Mouse (Mus musculus) left cerebral cortex, postnatal 4 days (tissue): ENCODE data around the gene Rbm45. TPM values are rescaled to one million over a fixed set of nuclear protein-coding genes. Genes with fewer than 3 reads are reported as not detected.

Experiments
- total RNA-seq, 2 experiments: library from RNA; stranded (reverse); gene quantifications; 2 replicates each; pipeline ENCODE4 v1.2.3; 2021

The Rbm45 gene
- total RNA-seq, 2 experiments from 2014 or later: 39.9 to 42.5 TPM

Other genes with a start within 250 kb of the Rbm45 start
- gene Pde11a, start 31.2 kb upstream of the Rbm45 start, total RNA-seq: 1 to 10 TPM; 1.4 to 2.2 TPM
- not detected for gene Cyct, start 9.5 kb upstream of the Rbm45 start, total RNA-seq
- gene Osbpl6, start 36.5 kb downstream of the Rbm45 start, total RNA-seq: 10 to 100 TPM; 45.1 to 49.3 TPM